Mouse (Mus musculus) spleen, adult 12 weeks (tissue): Measurements from ENCODE around the gene Gm21981.
"Not testable (repeated sequence)": the region's sequence is repeated elsewhere in the genome, so short reads cannot be mapped to it uniquely, and the experiment has no call there.

ENCODE experiments used
- DNase-seq: peaks from one replicate; pipeline ENCODE4 v3.0.0; 2022; ENCODE audit warnings: low spot score

The Gm21981 gene

DNA sequence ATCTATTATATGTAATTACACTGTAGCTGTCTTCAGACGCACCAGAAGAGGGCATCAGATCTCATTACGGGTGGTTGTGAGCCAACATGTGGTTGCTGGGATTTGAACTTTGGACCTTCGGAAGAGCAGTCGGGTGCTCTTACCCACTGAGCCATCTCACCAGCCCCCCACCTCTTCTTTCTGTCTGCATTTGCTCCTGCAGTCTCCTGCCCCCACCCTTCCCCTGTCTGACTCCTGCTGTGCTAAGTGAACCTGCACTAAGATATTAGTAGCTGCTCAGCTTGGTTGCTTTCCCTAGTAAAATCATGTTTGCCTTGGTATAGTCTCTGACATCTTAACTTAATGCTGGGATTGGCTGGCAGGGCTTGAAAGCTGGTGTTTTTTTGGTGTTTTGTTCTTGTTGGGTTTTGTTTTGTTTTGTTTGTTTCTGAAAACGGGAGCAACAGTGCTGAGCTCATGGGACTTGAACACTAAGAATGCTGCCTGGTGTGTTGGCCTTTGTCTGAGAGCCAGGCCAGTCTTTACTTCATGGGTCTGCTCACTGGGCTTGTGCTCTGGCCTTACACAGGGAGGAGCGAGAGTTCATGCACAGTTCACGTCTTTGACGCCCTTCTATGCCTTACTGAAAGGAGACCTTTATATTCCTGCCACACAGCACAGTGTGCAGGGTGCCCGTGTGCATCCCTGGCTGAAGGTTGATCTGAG is 31.1 kb downstream of the Gm21981 start:
- DNase-seq = no peak

DNA sequence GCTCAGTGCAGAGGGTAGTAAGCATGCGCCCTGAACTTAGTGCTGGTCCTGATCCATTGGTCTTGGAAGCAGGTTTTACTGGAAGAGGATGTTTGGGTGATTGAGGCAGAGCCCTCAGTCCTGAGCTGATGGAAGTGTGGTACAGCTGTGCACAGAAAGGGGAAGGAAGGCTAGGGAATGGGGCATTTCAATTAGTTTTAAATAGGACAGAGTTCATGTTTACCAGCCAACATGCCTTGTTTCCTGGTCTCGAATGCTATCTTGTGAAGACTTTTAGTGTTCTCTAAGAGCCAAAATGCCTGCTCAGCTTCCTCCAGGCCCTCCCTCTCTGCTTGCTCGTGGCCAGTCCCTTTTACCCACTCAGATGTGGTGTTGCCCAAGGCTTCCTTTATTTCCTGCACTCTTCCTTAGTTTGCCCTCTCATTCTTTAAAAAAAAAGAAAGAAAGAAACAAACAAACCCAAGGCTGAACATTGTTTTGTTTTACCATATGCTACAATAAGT is 35.5 kb downstream of the Gm21981 start:
- no peak for DNase-seq

DNA sequence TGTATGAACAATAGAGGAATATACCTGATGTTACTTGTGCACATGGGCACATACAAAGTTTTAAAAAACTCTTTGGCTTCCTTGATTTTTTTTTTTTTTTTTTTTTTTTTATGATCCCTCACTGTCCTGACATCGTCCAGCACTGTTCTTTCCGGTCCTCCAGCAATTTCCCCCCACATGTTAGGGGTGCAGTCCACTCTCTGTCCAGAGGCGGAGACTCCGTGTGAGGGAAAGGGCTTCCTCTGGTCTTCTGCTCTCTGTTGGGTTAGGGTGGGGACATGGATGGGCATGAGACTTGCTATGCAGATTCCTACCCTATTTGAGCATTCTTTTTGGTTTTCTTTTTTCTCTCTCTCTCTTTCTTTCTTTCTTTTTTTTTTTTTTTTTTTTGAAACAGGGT is 36.4 kb downstream of the Gm21981 start:
- DNase-seq = no peak

DNA sequence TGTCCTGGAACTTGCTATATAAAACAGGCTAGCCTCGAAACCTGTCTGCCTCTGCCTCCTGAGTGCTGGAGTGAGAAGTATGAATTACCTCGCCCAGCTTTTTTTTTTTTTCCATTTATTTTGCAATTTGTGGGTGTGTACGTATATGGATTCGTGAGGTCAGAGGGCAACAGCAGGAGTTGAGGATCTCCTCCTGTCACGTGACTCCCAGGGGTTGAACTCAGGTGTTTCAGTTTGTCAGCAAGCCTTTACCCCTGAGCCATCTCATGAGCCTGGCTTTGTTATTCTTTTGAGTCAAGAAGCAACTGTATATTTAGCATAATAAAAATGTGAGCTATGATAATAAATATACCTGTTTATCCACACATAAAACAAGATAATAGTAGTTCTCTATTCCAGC is 38.6 kb downstream of the Gm21981 start:
- DNase-seq = no peak

DNA sequence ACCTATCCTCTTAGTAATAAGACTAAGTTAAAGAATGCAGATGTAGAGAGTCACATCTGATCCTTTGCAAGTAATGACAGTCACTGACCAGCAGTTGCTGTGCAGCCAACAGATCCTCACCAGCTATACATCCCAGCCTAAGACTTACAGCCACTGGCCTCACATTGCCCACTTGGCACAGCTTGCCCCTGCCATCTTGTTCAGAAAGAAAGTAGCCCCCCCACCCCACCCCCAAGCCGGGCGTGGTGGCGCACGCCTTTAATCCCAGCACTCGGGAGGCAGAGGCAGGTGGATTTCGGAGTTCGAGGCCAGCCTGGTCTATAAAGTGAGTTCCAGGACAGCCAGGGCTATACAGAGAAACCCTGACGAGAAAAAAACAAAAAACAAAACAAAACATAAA is 39.9 kb downstream of the Gm21981 start:
- not testable (repeated sequence) for DNase-seq

DNA sequence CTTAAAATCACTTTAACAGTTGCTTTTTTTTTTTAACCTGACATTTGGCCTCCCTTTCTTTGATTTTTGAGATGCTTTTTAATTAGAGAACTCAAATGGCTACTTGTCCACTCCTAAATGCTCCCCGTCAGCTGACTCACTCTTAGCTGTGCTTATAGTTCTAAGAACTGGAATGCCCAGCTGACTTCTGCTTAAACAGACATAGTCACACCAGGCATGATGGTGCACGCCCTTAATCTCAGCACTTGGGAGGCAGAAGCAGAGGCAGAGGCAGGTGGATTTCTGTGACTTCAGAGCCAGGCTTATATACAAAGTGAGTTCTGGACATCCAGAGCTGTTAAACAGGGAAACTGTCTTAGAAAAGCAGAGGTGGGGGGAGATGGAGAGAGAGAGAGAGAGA is 42.3 kb downstream of the Gm21981 start:
- DNase-seq = no peak

DNA sequence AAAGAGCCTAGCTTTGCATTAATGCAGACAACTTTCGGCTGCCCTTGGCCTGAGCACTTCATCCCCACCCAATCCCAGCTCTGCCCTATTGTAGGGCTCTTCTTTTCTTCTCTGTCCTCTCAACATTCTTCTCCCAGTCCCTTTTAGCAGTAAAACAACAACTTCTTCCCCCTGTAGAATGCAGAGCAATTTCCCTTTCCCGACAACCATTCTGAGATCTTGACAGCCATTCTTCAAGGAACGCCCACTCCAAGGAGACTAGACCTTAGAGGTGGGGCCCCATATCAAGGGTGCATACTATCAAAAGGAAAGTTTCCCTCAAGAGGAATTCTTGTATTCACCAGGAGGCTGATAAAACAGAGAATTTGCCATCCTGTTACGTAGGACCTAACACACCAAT is 45.3 kb downstream of the Gm21981 start:
- no peak for DNase-seq

DNA sequence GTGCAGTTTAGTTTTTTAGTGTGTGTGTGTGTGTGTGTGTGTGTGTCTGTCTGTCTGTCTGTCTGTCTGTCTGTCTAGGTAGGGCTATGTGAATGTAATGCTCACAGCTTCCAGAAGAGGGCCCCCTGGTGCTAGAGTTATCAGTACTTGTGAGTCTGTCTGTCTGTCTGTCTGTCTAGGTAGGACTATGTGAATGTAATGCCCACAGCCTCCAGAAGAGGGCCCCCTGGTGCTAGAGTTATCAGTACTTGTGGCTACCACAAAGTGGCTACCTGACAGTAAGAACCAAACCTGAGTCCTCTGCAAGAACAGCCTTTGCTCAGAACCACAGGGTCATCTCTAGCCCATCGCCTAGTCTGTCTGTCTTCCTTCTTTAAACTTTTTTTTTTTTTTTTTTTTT is 47.6 kb downstream of the Gm21981 start:
- peak; percentile 49 for DNase-seq

DNA sequence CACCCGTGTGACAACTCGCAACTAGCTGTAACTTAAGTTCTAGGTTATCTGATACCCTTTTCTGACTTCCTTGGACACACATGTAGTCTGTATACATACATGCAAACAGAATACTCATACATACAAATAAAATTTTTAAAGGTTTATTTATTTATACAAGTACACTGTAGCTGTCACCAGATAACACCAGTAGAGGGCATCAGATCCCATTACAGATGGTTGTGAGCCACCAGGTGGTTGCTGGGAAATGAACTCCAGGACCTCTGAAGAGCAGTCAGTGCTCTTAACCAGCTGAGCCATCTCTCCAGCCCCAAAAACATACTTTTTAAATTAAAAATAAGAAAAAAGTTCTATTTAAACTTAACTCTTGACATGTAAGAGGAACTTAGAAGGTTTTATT is 51.3 kb downstream of the Gm21981 start:
- no peak for DNase-seq
